Mouse (Mus musculus): ENCODE data around the gene Hoxb4.

- no peak for TF ChIP-seq CTCF (IDR thresholded peaks at IDR 0.05; ENCODE audit: borderline replicate concordance, extremely low read depth, insufficient read depth, insufficient read length)
- TF ChIP-seq POLR2A (IDR thresholded peaks at IDR 0.05; ENCODE audit: borderline replicate concordance, extremely low read depth, insufficient read depth, insufficient read length, poor library complexity, severe bottlenecking), result no peak
These were observed 16.2 kb upstream of the Hoxb4 start for GRCm38 (mm10) chr11:96301837-96302236.

Measured in brain, embryonic 14.5 days (tissue).